Mouse (Mus musculus): ENCODE data around the gene Fbxo24.

GRCm38 (mm10) chr5:137649669-137650571 lies 21.1 kb upstream of the Fbxo24 start:
- TF ChIP-seq CTCF (conservative IDR thresholded peaks at IDR 0.05 in 1 of 2, IDR thresholded peaks at IDR 0.05 in 1 of 2; ENCODE audit: low read depth in 2 of 2, low read length in 2 of 2) (no peak), POLR2A (IDR thresholded peaks at IDR 0.05; ENCODE audit: low read depth, low read length) (0 out of 2 replicates have a peak, but pooled peaks have one; percentile 26), EP300 (IDR thresholded peaks at IDR 0.05; ENCODE audit: low read length) (no peak), NELFE (IDR thresholded peaks at IDR 0.05; ENCODE audit: low read depth, low read length) (no peak)

All from CH12.LX (cell line).